Mouse (Mus musculus): ENCODE measurements around the gene Klk1b5.
A peak's percentile ranks its signal among the peaks of the same experiment; 100 is the strongest.
"Not testable (repeated sequence)": the region's sequence is repeated elsewhere in the genome, so short reads cannot be mapped to it uniquely, and the experiment has no call there.

Gene Klk1b5

DNA sequence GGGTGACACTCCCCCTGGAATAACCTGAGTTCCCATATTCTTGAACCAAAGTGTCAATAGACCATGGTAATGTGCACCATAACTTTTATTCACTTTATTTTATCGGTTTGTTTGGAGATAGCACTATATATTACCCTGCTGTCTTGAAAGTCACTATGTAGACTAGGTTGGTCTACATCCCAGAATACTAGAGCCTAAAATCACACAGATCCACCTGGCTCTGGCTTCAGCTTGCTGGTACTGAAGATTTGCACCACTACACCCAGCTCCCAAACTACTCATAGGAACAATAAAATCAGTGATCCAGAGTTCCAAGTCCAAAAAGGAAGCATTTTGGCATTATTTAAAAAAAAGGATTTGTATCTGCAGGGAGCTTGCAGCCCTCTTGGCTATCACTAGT is at the start of gene Klk1b5:
TSS of gene Klk1b5 (plus strand) at position 301 of the 400 bp plus-strand sequence.
- DNase-seq (ENCODE audit: low spot score): no peak

DNA sequence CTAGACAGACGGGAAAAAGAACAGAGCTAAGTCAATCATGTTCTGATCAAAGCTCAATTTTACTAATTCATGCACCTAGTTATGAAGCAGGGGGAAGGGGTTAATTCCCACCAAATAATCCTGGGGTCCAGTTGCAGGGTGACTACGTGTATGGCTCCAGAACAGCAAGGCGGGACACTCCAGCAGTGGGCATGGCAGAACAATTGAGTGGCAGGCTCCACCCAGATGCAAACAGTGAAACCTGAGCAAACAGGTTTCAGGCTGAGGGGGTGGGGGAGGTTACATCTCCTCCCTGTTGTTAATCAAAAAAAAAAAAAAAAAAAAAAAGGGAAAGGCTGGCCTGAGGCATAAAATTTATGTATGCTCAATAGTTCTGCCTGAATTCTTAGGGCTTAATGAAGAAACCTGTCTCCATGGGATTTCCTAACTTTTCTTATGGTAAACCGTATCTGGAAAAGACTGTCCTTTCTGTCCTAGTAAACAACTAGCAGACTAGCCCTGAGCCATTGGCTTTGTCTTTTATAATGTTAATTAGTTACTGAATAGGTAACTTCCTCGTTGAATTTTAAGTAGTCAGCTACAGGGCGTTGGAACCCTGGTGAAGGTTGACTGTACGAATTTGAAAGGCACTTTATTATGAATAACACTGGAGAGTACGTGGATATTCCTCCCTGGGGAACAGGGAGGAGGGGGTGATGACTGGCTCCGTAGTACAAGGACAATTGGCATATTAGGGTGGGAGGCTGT is 36.3 kb upstream of the Klk1b5 start:
- no peak for DNase-seq (ENCODE audit: low spot score)

DNA sequence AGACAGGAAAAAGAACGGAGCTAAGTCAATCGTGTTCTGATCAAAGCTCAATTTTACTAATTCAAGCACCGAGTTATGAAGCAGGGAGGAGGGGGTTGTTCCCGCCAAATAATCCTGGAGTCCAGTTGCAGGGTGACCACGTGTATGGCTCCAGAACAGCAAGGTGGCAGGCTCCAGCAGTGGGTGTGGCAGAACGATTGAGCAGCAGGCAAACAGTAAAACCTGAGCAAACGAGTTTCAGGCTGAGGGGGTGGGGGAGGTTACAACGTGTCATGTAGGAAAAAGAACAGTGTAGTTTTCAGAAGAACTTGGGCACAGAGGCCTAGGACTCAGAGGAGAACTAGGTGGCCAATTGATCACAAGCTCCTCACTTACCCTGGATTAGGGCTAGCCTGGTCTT is 29.2 kb upstream of the Klk1b5 start:
- not testable (repeated sequence) for DNase-seq (ENCODE audit: low spot score)

DNA sequence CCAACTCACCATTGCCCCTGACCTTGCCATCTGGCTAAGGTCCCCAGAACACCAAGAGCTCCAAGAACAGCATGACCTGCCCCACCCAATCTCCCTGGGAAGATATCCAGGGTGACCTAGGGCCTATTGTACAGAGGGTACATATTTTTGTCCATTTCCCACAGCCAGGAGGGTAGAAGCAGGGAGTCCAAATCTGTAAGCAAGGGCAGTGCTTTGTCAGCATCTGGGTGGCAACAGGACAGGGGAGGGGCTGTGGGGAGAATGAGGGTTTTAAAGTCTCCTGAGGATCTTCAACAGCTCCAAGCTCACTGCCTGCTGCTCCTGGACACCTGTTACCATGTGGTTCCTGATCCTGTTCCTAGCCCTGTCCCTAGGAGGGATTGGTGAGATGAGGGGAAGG is 27.8 kb upstream of the Klk1b5 start, which contains the start of gene Klk1b24:
TSS of gene Klk1b24 (plus strand) at position 301 of the 400 bp plus-strand sequence.
- not testable (repeated sequence) for DNase-seq (ENCODE audit: low spot score)

DNA sequence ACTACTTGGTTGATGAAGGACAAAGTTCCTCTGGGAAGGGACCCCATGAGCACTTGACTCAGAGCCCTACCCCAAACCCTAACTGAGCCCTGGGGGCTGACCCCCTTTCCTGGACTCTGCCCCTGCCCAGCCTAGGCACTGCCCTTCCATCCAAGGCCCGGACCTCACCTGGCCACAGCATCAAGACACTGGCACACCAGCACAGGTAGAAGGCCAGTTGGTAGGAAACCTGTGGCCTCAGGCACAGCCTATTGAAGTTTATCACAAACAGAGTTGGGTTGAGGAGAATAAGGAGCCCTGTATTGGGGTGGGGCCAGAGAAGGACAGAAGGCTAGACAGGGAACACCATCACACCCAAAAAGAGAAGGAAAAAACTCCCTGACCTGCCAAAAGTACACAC is 22.3 kb upstream of the Klk1b5 start:
- not testable (repeated sequence) for DNase-seq (ENCODE audit: low spot score)

DNA sequence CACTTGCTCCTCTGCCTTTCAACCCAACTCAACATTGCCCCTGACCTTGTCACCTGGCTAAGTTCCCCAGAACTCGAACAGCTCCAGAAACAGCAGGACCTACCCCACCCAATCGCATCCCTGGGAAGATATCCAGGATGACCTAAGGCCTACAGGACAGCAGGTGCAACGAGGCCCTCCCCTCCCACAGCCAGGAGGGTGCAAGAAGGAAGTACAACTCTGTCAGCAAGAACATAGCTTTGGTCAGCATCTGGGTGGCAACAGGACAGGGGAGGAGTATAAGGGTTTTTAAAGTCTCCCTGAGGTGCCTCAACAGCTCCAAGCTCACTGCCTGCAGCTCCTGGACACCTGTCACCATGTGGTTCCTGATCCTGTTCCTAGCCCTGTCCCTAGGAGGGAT is 17.9 kb upstream of the Klk1b5 start, which contains the start of gene Klk1b3:
TSS of gene Klk1b3 (plus strand) at position 301 of the 400 bp plus-strand sequence.
- no peak for DNase-seq (ENCODE audit: low spot score)

DNA sequence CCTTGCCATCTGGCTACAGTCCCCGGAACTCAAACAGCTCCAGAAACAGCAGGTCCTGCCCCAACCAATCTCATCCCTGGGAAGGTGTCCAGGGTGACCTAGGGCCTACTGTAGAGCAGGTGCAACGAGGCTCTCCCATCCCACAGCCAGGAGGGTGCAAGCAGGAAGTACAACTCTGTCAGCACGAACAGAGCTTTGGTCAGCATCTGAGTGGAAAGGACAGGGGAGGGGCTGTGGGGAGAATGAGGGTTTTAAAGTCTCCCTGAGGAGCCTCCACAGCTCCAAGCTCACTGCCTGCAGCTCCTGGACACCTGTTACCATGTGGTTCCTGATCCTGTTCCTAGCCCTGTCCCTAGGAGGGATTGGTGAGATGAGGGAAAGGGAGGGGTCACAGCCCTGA is 8.6 kb upstream of the Klk1b5 start, which contains the start of gene Klk1b4:
TSS of gene Klk1b4 (plus strand) at position 301 of the 400 bp plus-strand sequence.
- not testable (repeated sequence) for DNase-seq (ENCODE audit: low spot score)

DNA sequence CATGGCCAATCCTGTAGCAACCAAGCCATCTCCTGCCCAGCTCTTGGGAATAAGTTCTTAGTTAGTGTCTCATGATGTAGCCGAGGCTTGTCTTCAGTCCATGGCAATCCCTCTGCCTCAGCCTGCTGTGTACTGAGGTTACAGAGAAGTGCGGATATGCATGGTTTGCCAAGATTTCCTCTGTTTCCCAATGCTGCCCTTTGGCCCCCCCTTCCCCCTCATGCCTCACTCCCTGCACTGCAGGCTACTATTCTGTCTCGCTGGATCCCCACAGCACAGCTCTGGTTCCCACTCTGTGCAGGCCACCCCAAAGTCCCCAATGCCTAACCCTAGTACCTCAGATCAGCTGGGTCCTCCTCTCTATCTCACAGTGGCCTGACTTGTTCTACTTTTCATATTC is 7.4 kb upstream of the Klk1b5 start:
- no peak for DNase-seq (ENCODE audit: low spot score)

DNA sequence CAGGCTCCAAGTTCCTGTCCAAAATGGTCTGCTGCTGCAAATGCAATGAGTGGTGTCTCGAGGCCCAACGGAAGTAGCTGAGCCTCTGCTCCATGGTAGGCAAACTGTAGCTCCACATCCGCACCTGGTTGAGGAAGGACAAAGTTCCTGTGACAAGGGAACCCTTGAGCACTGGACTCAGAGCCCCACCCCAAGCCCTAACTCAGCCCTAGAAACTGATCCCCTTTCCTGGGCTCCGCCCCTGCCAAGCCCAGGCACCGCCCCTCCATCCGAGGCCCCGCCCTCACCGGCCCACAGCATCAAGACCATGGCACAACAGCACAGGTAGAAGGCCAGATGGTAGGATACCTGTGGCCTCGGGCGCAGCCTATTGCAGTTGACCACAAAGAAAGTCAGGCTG is 5.9 kb downstream of the Klk1b5 start:
- not testable (repeated sequence) for DNase-seq (ENCODE audit: low spot score)

DNA sequence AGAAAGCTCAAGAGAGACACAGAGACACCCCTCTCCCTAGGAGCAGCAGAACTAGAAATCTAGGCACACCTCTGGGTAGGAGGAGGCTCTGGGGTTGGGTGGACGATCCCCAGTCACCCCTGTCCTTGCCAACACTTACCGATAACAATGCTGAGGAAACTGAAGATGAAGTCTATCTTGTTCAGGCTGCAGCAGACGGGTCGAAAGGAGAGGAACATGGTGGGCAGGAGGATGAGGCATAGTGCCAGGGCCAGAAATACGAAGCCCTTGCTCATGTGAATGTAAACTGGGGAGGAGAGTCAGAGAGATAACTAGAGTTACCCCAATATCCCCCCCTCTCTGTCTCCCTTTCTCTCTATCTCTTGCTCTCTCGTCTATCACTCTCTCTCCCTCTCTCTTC is 6.6 kb downstream of the Klk1b5 start:
- DNase-seq (ENCODE audit: low spot score): not testable (repeated sequence)

DNA sequence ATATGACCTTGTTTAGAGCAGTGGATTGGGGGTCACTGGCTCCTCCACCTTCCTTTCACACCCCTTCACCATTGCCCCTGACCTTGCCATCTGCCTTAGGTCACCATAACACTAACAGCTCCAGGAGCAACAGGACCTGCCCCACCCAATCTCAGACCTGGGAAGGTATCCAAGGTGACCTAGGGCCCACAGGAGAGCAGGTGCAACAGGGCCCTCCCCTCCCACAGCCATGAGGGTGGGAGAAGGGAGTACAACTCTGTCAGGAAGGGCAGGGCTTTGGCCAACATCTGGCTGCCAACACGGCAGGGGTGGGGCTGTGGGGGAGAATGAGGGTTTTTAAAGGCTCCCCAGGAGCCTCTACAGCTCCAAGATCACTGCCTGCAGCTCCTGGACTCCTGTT is 9.3 kb downstream of the Klk1b5 start, which contains the start of gene Klk1:
TSS of gene Klk1 (plus strand) at position 285 of the 400 bp plus-strand sequence.
- no peak for DNase-seq (ENCODE audit: low spot score)

DNA sequence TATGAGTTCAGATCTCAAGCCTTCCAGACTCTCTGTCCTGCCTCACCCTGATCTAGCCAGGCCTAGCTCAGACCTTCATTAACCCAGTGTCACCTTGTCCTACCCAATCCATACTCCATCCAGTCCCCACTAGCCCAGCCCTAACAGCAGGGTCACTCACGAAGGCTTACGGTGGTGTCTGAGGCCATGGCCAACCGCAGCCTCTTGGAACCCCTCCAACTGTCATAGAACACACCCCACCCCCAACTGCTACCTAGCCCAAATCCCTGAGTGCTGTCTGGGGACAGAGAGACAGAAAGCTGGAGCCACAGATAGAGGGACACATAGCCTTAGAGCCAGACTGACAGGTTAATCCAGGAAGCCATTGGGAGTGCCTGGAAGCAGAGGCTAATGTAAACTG is 20.2 kb downstream of the Klk1b5 start, which contains the start of gene Gm36864:
TSS of gene Gm36864 (plus strand) at position 269 of the 400 bp plus-strand sequence.
- no peak for DNase-seq (ENCODE audit: low spot score)

DNA sequence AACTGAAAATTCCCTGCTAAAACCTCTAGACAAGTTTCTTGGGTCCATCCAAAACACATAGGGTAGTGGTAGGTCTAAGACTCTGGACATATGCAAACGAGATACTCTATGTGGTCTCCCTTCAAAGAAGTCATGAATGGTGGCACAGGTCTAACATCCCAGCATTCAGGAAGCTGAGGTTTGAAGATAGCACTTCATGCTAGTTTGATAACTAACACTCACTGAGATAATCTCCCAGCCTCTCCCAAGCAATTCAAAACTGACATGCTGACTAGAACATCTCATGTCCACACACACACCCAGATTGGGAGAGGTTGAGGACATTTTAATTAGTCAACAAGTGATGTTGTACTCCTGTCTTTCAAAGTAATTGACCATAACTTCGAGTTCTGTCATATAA is 24.2 kb downstream of the Klk1b5 start:
- no peak for DNase-seq (ENCODE audit: low spot score)

DNA sequence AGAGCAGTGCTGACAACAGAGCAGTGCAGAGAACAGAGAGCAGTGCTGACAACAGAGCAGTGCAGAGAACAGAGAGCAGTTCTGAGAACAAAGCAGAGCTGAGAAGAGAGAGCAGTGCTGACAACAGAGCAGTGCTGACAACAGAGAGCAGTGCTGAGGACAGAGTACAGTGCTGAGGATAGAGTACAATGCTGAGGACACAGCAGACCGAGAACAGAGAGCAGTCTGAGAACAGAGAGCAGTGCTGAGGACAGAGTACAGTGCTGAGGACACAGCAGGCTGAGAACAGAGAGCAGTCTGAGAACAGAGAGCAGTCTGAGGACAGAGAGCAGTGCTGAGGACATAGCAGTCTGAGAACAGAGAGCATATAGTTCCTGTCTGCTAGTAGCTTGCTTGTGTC is 25.0 kb downstream of the Klk1b5 start:
- DNase-seq (ENCODE audit: low spot score): no peak

DNA sequence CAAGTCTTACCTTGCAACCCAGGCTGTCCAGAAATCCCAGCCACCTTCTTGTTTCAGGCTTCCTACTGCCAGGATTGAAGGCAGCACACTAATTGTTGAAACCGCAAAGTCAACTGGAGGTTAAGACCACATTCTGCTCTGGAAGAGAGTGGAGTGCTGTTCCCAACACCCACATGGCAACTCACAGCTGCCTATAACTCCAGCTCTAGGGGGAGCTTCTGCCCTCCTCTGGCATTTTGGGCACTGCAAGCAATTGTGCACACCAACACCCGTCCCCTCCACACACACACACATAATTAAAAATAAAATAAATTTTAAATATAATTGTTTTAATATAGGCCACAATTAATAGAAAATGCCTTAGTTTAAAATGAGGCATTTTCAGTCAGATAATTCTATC is 25.4 kb downstream of the Klk1b5 start:
- no peak for DNase-seq (ENCODE audit: low spot score)

DNA sequence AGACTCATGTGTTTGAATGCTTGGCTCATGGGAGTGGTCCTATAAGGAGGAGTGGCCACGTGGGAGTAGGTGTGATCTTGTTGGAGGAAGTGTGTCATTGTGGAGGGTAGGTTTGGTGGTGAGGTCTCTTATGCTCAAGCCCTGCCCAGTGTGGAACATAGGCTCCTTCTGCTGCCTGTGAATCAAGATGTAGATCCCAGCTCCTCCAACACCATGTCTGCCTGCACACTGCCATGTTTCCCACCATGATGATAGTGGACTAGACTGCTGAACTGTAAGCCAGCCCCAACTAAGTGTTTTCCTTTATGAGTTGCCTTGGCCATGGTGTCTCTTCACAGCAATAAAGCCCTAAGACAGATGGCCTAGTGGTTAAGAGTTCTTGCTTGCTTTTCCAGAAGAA is 28.3 kb downstream of the Klk1b5 start:
- DNase-seq (ENCODE audit: low spot score): no peak

DNA sequence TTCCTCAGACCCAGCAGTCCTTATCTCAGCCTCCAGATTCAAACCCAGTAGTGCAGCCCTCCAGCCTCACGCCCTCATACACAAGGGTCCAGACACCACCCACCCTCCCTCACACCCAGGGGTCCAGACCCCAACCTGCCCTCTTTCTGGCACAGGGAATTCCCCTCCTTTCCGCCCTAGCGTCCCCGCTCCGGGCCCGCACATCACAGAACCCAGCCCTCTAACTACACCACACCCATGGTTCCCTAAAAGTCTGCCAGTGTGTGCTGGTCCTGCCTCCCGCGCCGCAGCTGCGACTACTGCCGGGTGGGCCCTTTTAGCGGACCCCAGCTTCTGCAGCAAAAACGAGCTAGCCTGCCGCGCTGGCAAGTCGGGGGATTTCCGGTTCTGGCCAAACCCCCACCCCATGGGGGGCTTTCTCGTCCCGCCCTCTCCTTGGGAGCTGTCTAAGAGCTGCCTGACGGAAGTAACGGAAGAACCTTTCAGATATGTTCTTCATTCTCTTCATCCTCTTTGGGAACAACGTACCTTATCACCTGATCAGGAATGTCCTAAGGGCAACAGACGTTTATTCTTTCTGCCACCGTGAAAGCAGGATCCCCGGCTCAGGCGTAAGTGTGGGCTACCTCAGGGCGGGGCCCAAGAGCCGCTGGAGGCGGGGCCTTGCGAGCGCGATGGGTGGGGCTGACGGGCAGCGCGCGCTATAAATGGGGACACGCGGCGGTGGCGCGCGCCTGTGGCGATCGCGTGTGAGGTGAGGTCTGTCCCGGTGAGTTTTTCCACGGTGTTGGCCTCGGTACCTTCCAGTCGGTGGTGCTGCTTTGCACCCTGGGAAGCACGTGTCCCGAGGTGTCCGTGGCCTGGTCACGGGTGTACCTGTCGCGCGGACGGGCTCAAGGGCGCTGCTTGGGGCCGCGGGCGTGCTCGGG is 30.6 kb downstream of the Klk1b5 start, which contains the start of the genes 1700028J19Rik and 2410002F23Rik:
TSS of gene 1700028J19Rik (minus strand) at position 641 of the 929 bp plus-strand sequence.
TSS of gene 2410002F23Rik (plus strand) at position 668 of the 929 bp plus-strand sequence.
- peak; percentile 84 for DNase-seq (ENCODE audit: low spot score)

DNA sequence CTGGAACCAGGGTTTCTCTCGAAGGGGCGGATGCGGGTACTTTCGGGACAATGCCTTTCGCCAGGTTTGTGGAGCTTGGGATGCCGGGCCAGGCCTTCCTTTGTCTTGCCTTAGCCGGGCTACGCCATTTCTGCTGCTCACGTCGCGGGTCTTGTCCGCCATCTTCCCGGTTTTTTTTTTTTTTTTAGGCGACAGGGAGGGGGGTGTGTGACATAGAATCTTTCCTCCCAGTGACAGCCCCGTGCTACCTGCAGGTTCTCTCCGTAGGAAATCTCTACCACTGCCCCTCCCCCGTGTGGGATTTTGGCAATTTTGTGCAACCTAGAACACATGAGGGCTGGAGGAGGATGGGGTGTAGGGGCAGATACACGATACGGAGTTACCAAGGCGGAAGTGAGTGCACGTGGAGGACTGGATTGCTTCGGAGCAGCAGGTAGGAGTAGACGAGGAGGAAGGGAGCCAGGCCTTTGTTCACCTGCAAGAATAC is 31.3 kb downstream of the Klk1b5 start:
- peak; percentile 57 for DNase-seq (ENCODE audit: low spot score)

DNA sequence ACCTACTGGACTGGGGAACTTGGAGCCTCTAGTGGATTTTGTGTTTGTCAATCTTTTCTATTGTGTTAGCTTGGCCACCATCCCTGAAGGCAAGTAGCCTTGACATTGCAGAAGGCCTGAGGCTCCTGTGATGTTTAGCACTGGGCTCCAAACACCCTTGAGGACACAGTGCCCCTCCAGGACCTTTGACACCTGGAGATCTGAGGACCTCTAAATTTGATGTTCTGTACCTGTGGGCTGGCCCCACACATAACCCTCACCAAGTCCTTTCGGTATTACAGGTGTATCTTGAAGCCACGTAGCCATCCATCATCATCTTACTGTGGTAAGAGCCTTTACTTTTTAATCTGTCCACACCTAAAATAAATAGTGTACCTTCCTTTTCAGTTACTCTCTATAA is 32.2 kb downstream of the Klk1b5 start:
- DNase-seq (ENCODE audit: low spot score): no peak

DNA sequence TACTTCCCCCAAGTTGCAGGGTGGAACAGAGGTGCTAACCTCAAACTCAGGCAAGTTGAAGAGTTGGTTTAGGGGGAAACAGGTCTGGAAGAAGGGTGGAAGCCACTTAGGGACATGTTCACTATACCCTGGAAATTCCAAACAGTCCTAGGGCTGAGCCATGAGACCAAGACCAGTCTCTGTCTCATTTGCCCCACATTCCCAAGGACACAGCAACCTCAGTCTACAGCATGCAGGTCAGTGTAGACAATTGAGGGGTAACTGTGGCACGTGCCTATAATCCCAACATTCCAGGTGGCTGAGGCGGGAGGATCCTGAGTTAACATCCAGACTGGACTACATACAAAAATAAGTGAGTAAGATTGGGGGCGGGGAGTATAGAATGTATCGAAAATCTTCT is 33.5 kb downstream of the Klk1b5 start:
- no peak for DNase-seq (ENCODE audit: low spot score)

DNA sequence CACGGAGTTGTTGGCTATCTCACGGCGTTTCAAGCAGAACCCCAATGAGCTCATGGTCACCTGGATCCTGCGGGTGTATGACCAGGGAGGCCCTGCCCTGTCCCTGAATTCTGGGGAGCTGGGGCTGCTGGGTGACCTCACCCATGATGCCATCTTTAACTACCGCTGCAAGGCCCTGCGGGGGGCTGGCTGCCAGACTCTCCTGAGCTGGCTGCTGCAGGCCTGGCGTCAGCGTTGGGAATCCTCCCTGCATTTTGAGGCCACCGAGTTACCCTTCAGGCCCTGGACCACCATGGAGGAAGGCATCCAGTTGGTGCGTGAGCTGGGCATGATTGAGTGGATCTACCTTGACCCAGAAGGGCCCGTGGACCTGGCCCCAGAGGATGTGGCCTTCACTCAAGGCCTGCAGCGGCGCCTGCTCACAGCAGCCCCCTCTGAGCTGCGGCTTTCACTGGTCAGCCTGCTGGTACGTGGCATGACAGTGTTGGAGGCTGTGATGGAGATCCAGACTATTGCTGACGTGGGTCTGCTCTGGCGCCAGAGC is 35.1 kb downstream of the Klk1b5 start:
- not testable (repeated sequence) for DNase-seq (ENCODE audit: low spot score)

Data from c-Kit-positive CD71-positive TER-119-positive erythroid progenitor cells, embryonic 14.5 days (primary cell).